In the genomic region with DNA sequence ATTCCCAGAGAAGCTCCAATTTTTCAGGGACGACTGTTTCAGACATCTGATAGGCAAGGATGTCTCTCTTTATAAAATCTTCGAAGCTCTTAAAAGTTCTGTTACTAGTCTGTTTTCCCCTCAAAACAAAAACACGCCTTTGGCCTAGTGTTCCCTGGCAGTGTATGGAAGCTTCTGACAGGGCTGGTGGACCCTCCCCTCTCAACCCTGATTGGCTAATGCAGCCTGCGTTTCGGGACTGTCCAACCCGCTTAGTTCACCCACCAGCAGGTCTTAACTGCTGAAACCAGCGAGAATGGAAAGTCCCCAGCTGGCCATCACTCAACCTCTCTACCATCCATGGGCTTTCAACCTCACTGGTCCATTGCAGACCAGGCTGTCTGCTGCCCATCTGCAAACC, we compare ENCODE assay signal across 25 mouse cellular contexts.
A peak's percentile ranks its signal among the peaks of the same experiment; 100 is the strongest.
DNase-seq lines count a peak whose midpoint lies in the region; ATAC-seq and TF ChIP-seq lines count a peak whose summit lies in the region.
"Had no signal": no experiment of that assay in that cellular context is flagged by ENCODE, and none has a peak within 500 bp of the region (broad histone marks: within the 10 kb centered on the region; RNA-seq: fewer than 3 reads in every experiment).

No protein-coding gene starts in this region.

- no peak overlapping the region for H3K4me3 ChIP-seq in lung, embryonic 14.5 days (ENCODE audit: low read depth, low read length)
- H3K4me3 ChIP-seq: forebrain, embryonic 10.5 days; forebrain, embryonic 13.5 days; gastrocnemius, adult 2 months; heart, embryonic 12.5 days; heart, embryonic 15.5 days had no signal

- H3K4me2 ChIP-seq in lung, embryonic 14.5 days: no peak overlapping the region
- H3K4me2 ChIP-seq: forebrain, embryonic 13.5 days; heart, embryonic 12.5 days; heart, embryonic 15.5 days; hindbrain, embryonic 14.5 days had no signal

- no peak overlapping the region for H3K27ac ChIP-seq in lung, embryonic 14.5 days (ENCODE audit: low read depth)
- H3K27ac ChIP-seq: forebrain, embryonic 10.5 days; forebrain, embryonic 13.5 days; gastrocnemius, adult 2 months; heart, embryonic 15.5 days; hindbrain, embryonic 14.5 days had no signal

- peak; percentile 3; the same call in 1 of the 2 replicates for ATAC-seq in frontal cortex, adult (ENCODE audit: low TSS enrichment)
- 0 out of 2 replicates have a peak, but pooled peaks have one; percentile 43 for ATAC-seq in lung, embryonic 14.5 days (ENCODE audit: insufficient read depth)
- ATAC-seq: forebrain, embryonic 13.5 days; Patski had no signal

- no peaks in the 10 kb centered on the region for H3K36me3 ChIP-seq in lung, embryonic 14.5 days (ENCODE audit: insufficient read depth)
- H3K36me3 ChIP-seq: forebrain, embryonic 10.5 days; G1E; heart, embryonic 12.5 days; heart, embryonic 15.5 days had no signal

- no peaks in the 10 kb centered on the region for H3K27me3 ChIP-seq in lung, embryonic 14.5 days (ENCODE audit: insufficient read depth, low read length)
- H3K27me3 ChIP-seq: CH12.LX; forebrain, embryonic 13.5 days; heart, embryonic 12.5 days; heart, embryonic 15.5 days; Patski had no signal

- no peak for DNase-seq in frontal cortex, postnatal 36 days (ENCODE audit: low spot score in 2 of 2)
- DNase-seq in lung, embryonic 14.5 days: peak; percentile 14
- DNase-seq in lung, adult 18-20 months: no peak
- DNase-seq in lung, postnatal 25 days (ENCODE audit: low spot score): peak; percentile 13
- DNase-seq in lung, postnatal 14 days: no peak
- DNase-seq: adrenal gland, postnatal 10 days; adrenal gland, postnatal 36 days; B cell, adult 2 months; cerebellum, adult 18-20 months; cerebellum, adult 9-10 months; cerebellum, postnatal 14 days; gastrocnemius, adult 2 months; gastrocnemius, postnatal 14 days; heart, adult 18-20 months; heart, postnatal 10 days; heart, postnatal 4 days had no signal

- H3K9me3 ChIP-seq in lung, embryonic 14.5 days (ENCODE audit: low read depth, low read length): no peaks in the 10 kb centered on the region
- H3K9me3 ChIP-seq: forebrain, embryonic 10.5 days; forebrain, embryonic 13.5 days; heart, embryonic 12.5 days; heart, embryonic 15.5 days had no signal

- H3K9ac ChIP-seq in lung, embryonic 14.5 days: no peak overlapping the region
- H3K9ac ChIP-seq: forebrain, embryonic 13.5 days; heart, embryonic 12.5 days; heart, embryonic 15.5 days; hindbrain, embryonic 14.5 days had no signal

- no peaks in the 10 kb centered on the region for H3K4me1 ChIP-seq in lung, embryonic 14.5 days (ENCODE audit: insufficient read depth)
- H3K4me1 ChIP-seq: forebrain, embryonic 10.5 days; forebrain, embryonic 13.5 days had no signal

- 43% methylated on average over 7 of the region's 7 CpGs for WGBS in lung, embryonic 14.5 days

- no peak for TF ChIP-seq CTCF in lung, embryonic 14.5 days (IDR thresholded peaks at IDR 0.05; ENCODE audit: low read depth)

Comparison
In these comparisons a context has a peak if more than half of its experiments do, and no peak if none do; other contexts are left out.
1. DNase-seq: peak in lung, embryonic 14.5 days (single experiment) and lung, postnatal 25 days (single experiment); none in frontal cortex, postnatal 36 days (0 of 2), lung, adult 18-20 months (0 of 2) and lung, postnatal 14 days (single experiment).